Mouse (Mus musculus) kidney, postnatal 0 days (tissue): Measurements from ENCODE around the gene Vsig2. TPM values are rescaled to one million over a fixed set of nuclear protein-coding genes. Genes with fewer than 3 reads are reported as not detected.
A peak's percentile ranks its signal among the peaks of the same experiment; 100 is the strongest.

Experiments
- ATAC-seq: fragments of 200-750 bp; cut with Nextera tagmentation; replicated peaks from 2 replicates; pipeline ENCODE4 v1.8.0; 2017; ENCODE audit warnings: low read depth, moderate number of reproducible peaks, moderate TSS enrichment, moderate library complexity; ENCODE audit not compliant: low FRiP score
- DNase-seq: peaks from one replicate; pipeline ENCODE4 v3.0.0-alpha.2; 2016; ENCODE audit warnings: low spot score
- H3K27ac ChIP-seq: fragments of 300-500 bp; sonication (generic); 2 replicates; pipeline ENCODE4 v1.5.1; 2014; ENCODE audit warnings: mild to moderate bottlenecking
- H3K27me3 ChIP-seq: fragments of 300-500 bp; sonication (generic); 2 replicates; pipeline ENCODE4 v1.6.1; 2014; ENCODE audit warnings: low read length, mixed read lengths; ENCODE audit not compliant: insufficient read depth
- H3K36me3 ChIP-seq: fragments of 300-500 bp; sonication (generic); 2 replicates; pipeline ENCODE4 v1.6.1; 2014; ENCODE audit warnings: low read length, mixed read lengths; ENCODE audit not compliant: insufficient read depth
- H3K4me1 ChIP-seq: fragments of 300-500 bp; sonication (generic); replicated peaks from 2 replicates; pipeline ENCODE4 v1.6.1; 2014; ENCODE audit warnings: antibody characterized with exemption, low read length, mixed read lengths; ENCODE audit not compliant: insufficient read depth
- H3K4me2 ChIP-seq: fragments of 300-500 bp; sonication (generic); 2 replicates; pipeline ENCODE4 v1.6.1; 2014; ENCODE audit warnings: mild to moderate bottlenecking, low read length, moderate library complexity, mixed read lengths
- H3K4me3 ChIP-seq: fragments of 300-500 bp; sonication (generic); replicated peaks from 2 replicates; pipeline ENCODE4 v1.5.1; 2014; ENCODE audit warnings: low read depth, low read length
- H3K9ac ChIP-seq: fragments of 300-500 bp; sonication (generic); 2 replicates; pipeline ENCODE4 v1.6.1; 2014; ENCODE audit warnings: low read depth, low read length
- H3K9me3 ChIP-seq: fragments of 300-500 bp; sonication (generic); replicated peaks from 2 replicates; pipeline ENCODE4 v1.6.1; 2016; ENCODE audit warnings: low read length, inconsistent platforms, mixed read lengths
- CTCF ChIP-seq: IDR thresholded peaks from 2 replicates; pipeline ENCODE4 v1.5.1; 2016; ENCODE audit warnings: antibody characterized with exemption, low read depth, mild to moderate bottlenecking, moderate library complexity
- whole genome bisulfite sequencing: fragments of 180-500 bp; shearing (Covaris S2); extraction: QIAGEN DNeasy Blood & Tissue Kit; methylation state at CpG from one replicate; pipeline ENCODE4 v1.1.7; 2014; 5-methylcytosine and 5-hydroxymethylcytosine counted together
- polyA plus RNA-seq: library from polyadenylated mRNA; unstranded; fragments of >200 nt; fragmentation: Nextera tagmentation; extraction: Ambion mirVana; gene quantifications from 2 replicates; pipeline ENCODE4 v1.2.1, GENCODE M21; 2015

The Vsig2 gene
- polyA plus RNA-seq, 1 experiment from 2014 or later = 5.5 TPM

GRCm38 (mm10) chr9:37568605-37569214 is 29.7 kb downstream of the Vsig2 start:
- ATAC-seq = 0 out of 2 replicates have a peak, but pooled peaks have one; percentile 43
- Histone ChIP-seq H3K4me1 (peaks cover 21% of the 10 kb centered on the region), H3K9ac (no peak overlapping the region), H3K4me3 (no peak overlapping the region), H3K27ac (peak overlapping the region; percentile 57; the same call in 1 of the 2 replicates), H3K36me3 (no peaks in the 10 kb centered on the region), H3K27me3 (no peaks in the 10 kb centered on the region), H3K9me3 (no peaks in the 10 kb centered on the region), H3K4me2 (peak overlapping the region; percentile 45)
- DNase-seq = peak; percentile 41
- TF ChIP-seq CTCF = no peak
- 31% methylated on average over 4 of the region's 4 CpGs for WGBS

DNA sequence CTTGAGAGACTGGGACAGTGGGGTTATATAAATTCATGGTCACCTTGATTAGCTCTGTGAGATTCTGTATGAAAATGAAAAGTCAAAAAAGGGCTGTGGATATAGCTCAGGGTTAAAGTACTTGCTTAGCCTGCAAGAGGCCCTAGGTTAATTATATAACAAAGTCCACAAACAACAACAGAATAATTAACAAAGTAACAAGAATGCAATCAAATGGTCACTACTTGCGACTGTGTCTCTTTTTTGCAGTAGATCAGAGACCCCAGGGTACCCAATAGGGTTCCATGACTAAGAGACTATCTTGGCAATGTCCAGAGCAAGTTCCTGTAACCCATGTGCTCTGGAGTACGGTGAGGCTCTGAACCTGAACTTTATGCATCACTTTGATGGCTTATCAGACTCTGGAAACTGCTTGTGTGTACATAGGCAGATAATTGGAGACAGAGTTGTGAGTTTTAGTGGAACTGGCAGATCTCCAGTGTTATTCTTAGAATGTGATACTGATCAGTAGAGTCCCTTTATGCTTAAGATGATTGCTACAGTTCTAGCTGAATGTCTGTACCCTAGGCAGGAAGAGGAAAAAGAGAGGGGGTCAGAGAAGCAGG is 30.3 kb downstream of the Vsig2 start:
- no peak overlapping the region for H3K9ac ChIP-seq
- H3K4me3 ChIP-seq = no peak overlapping the region
- no peak for TF ChIP-seq CTCF
- no peaks in the 10 kb centered on the region for H3K9me3 ChIP-seq
- H3K4me1 ChIP-seq = peaks cover 21% of the 10 kb centered on the region
- H3K36me3 ChIP-seq = no peaks in the 10 kb centered on the region
- no peaks in the 10 kb centered on the region for H3K27me3 ChIP-seq
- no peak for ATAC-seq
- H3K27ac ChIP-seq = peak overlapping the region; percentile 57; the same call in 1 of the 2 replicates
- no peak for DNase-seq
- no peak overlapping the region for H3K4me2 ChIP-seq
- 34% methylated on average over 2 of the region's 2 CpGs for WGBS

DNA sequence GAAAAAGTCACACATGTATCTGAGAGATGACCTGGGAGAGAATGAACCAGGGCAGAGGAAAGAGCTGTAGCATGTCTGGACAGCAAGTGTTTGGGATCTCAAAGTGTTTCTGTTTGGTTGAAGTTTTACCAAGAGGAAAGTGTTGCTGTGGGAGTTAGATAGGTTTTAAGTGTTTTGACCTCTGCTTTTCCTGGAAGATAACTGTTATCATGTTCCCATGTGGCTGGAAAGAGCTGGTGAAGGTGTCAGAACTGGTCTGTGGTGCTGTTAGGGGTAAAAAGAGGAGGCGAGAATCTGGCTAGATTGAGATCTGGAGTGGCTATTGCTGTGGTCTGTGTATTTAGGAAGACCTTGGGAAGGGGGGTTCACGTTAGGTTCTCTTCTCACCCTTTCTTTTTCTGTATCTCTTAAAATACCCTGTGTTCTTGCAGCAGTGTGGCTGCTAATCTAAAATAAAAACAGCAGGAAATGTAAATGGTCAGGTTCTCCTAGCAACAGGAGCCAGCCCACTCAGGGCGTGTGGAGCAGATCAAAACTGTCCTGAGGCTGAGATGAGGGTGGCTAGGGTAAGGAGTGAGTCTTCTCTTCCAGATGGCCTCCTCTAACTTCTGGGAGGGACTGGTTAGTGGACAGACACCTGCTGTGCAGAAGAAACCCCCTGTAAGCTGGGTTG is 33.3 kb downstream of the Vsig2 start:
- 49% methylated on average over 3 of the region's 3 CpGs for WGBS
- DNase-seq (no peak), ATAC-seq (no peak)
- H3K4me2 ChIP-seq = no peak overlapping the region
- H3K27ac ChIP-seq = no peak overlapping the region
- H3K4me1 ChIP-seq = peaks cover 25% of the 10 kb centered on the region
- TF ChIP-seq CTCF = no peak
- H3K36me3 ChIP-seq = no peaks in the 10 kb centered on the region
- H3K9me3 ChIP-seq = no peaks in the 10 kb centered on the region
- no peaks in the 10 kb centered on the region for H3K27me3 ChIP-seq
- no peak overlapping the region for H3K4me3 ChIP-seq
- H3K9ac ChIP-seq = no peak overlapping the region

DNA sequence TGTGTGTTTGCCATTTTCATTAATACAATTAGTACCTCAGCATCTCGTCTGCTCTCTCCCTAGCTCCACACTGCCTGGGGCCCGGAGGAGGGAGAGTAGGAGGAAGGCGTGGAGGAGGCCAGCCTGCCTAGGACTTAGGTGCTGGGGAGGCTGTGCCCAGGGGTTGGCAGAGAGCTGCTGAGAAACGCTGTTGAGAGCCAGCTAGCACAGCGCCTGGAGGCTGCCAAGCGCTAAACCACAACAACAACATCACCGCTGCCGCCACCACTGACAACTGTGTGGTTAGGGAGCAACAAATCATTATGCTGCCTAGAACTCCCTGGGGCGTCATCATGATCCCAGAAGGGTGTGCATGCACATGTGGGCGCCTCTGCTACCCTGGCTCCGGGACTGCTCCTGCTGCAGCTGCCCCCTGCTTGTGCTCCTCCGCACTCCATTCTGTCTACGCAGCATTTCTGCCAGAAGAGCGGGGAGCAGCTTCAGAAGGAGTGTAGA is 37.4 kb downstream of the Vsig2 start:
- Histone ChIP-seq H3K4me1 (peaks cover 4% of the 10 kb centered on the region; the same call in 1 of the 2 replicates), H3K4me3 (no peak overlapping the region), H3K9me3 (no peaks in the 10 kb centered on the region), H3K27me3 (no peaks in the 10 kb centered on the region), H3K9ac (no peak overlapping the region), H3K27ac (no peak overlapping the region), H3K4me2 (peak overlapping the region; percentile 33), H3K36me3 (no peaks in the 10 kb centered on the region)
- TF ChIP-seq CTCF = no peak
- DNase-seq = no peak
- 0 out of 2 replicates have a peak, but pooled peaks have one; percentile 36 for ATAC-seq
- WGBS = 25% methylated on average over 14 of the region's 14 CpGs

DNA sequence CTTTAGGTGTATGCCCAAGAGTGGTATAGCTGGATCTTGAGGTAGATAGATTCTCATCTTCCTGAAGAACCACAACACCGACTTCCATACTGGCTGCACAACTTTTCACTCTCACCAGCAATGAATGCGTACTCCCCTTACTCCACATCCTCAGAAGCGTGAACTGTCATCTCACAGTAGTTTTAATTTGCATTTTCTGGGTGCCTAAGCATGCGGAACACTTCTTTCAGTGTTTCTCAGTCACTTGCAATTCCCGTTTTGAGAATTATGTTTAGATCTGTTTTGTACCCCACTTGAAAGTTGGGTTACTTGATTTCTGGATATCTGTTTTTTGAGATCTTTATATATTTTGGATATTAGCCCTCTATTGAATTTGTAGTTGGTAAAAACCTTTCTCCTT is 44.5 kb downstream of the Vsig2 start:
- no peaks in the 10 kb centered on the region for H3K27me3 ChIP-seq
- no peak for TF ChIP-seq CTCF
- H3K4me2 ChIP-seq = no peak overlapping the region
- H3K36me3 ChIP-seq = no peaks in the 10 kb centered on the region
- no peaks in the 10 kb centered on the region for H3K9me3 ChIP-seq
- H3K27ac ChIP-seq = no peak overlapping the region
- no peaks in the 10 kb centered on the region for H3K4me1 ChIP-seq
- no peak for DNase-seq
- WGBS = 76% methylated on average over 5 of the region's 5 CpGs
- H3K9ac ChIP-seq = no peak overlapping the region
- ATAC-seq = no peak
- H3K4me3 ChIP-seq = no peak overlapping the region

GRCm38 (mm10) chr9:37586718-37587117 is 47.7 kb downstream of the Vsig2 start:
- ATAC-seq (no peak), DNase-seq (no peak)
- H3K4me2 ChIP-seq = no peak overlapping the region
- H3K9ac ChIP-seq = no peak overlapping the region
- no peaks in the 10 kb centered on the region for H3K4me1 ChIP-seq
- H3K36me3 ChIP-seq = no peaks in the 10 kb centered on the region
- no peaks in the 10 kb centered on the region for H3K9me3 ChIP-seq
- H3K27me3 ChIP-seq = no peaks in the 10 kb centered on the region
- no peak overlapping the region for H3K4me3 ChIP-seq
- WGBS = 83% methylated on average over 4 of the region's 4 CpGs
- TF ChIP-seq CTCF = no peak
- no peak overlapping the region for H3K27ac ChIP-seq
